Mouse (Mus musculus) heart, postnatal 10 days (tissue): ENCODE measurements at regions not wholly inside any gene's neighbourhood (a gene's known extent, or its start where the extent isn't known, plus 50 kb on each side); places are given as distances from the start of the nearest gene placed in this dataset.
A peak's percentile ranks its signal among the peaks of the same experiment; 100 is the strongest.

Experiments used
- DNase-seq, 2 experiments: peaks; one replicate each; pipeline ENCODE4 v3.0.0; 2021
- intact Hi-C: fragments of 180-260 bp; cut with DNase I; formaldehyde crosslinking; loops from one replicate; pipeline ENCODE4 v1.15.1; 2025

DNA sequence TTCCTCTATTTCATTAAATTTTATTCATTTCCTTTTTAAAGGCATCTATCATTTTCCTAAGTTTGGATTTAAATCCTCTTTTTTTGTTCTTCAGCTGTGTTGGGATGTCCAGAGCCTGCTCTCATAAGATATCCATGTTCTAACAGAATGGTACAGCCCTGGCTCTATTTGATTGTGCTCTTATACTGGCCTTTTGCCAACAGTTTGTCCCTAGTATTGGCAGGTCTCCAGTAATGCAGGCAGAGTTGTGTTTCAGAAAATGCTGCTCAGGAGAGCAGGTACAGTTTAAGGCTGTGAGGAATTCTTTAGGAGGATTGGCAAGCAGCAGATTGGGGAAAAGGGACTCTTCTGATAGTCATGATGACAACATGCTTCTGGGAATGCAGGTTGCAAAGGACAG is 797.1 kb upstream of the Slit2 start:
- intact Hi-C loops, result no loop called here
- DNase-seq, result peak in 1 of 2 experiments; percentile 2

GRCm38 (mm10) chr5:47202164-47202914 is 780.6 kb upstream of the Slit2 start:
- no peak for DNase-seq
- intact Hi-C loops, result no loop called here

- no peak for DNase-seq
- intact Hi-C loops, result no loop called here
Measured at GRCm38 (mm10) chr5:47202915-47203296, 780.0 kb upstream of the Slit2 start.

DNA sequence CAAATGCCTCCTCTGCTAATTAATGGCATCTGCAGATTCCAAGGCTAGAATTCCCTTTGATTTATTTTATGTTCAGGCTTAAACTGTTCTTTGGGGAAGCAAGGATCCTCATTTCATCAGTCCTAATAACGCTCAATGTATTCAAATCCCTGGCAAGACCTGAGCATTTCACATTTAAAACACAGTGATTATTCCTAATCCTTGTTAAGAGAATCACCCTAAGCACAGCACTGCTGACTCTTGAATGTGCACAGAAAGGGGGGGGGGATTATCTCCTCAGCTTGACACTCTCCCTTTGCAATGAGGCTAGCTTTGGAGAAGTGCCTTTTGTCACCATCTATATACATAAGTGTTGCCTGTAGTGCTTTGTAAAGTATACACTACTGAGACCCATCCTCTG is 772.4 kb upstream of the Slit2 start:
- DNase-seq, result no peak
- intact Hi-C loops, result no loop called here

DNA sequence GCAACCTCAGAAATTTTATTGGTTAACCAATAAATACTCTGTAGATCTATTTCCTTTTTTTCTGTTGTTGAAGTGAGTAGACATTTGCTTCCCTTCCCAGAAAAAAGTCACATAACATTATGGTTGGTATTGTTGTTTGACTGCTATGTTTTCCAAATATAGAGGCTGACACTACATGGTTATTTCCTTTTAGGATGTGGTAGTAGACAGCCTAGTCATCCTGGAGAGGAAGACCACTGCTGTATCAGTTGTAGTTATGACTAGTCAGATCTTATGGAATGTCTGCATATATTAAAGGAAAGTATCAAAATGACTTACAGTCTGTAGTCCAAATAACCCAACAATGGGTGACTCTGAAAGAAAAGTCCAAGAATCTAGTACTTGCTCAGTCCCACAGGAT is 767.5 kb upstream of the Slit2 start:
- intact Hi-C loops, result no loop called here
- DNase-seq, result no peak

DNA sequence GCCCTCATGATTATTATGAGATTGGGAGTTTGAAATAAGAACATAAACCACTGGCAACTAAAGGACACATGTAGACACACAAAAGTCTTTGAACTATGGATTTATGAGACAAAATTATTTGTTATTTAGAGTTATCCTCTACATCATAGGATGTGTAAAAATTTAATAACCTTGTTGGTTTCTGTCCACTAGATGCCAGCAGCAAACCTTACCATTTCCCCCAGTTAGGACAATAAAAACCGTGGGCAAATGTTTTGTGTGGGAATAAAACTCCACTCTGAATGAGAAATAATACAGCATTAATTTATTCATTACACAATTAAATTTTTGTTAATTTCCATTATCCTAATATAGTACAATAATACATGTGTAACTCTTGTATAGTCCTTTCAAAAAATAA is 757.7 kb upstream of the Slit2 start:
- intact Hi-C loops, result no loop called here
- no peak for DNase-seq

DNA sequence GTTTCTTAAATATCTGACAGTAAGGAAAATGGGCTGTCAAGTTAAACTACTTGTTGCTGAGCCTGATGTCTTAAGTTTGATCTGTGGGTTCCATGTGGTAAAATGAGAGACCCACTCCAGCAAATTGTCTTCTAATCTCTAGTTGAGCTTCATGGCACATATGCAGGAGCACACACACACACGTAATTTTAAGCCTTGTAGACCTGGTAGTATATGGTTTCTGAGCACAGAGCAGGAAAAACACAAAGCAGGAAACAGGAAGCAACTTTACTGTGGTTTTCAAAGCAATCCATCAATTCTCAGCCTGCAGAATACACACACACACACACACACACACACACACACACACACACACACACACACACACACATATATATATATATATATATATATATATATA is 746.8 kb upstream of the Slit2 start:
- DNase-seq, result no peak
- intact Hi-C loops, result no loop called here

DNA sequence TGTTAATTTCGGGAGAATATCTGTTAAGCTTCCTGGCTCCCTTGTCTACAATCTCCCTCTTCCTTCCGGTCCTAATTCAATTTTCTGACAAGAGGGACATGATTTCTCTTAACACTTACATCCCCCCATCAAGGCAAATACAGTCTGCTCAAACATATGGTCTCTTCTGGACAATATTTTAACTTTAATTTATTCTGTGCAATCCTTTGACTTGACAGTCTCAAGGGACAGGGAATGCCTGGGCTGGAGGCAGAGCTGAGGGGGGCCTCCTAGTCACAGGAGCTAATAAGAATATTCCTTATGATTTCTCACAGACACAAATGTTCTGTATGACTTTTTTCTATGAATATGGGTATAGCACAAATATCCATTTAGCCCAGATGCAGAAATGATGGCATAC is 742.9 kb upstream of the Slit2 start:
- intact Hi-C loops, result no loop called here

DNA sequence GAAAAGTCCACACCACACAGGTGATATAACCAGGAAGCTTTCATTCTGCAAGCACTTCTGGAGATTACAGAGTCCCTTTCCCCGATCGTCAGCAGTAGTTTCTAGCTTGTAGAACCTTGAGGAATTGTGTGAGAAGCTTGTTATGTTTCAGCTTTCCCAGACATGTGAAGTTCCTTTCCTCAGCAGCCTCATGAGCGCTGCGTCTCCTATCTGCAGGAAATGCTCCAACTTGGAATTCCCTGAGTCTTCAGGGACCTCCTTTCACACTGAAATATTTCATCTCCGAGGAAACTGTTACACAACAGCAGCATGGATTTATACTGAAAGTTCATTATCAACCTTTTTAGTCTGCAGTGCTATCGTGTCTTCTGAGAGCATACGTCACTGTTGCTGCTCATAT is 742.4 kb upstream of the Slit2 start:
- peak; percentile 51 to 72 for DNase-seq
- intact Hi-C loops, result no loop called here

More for the DNA sequence above, 742.9 kb upstream of the Slit2 start:
- no peak for DNase-seq

DNA sequence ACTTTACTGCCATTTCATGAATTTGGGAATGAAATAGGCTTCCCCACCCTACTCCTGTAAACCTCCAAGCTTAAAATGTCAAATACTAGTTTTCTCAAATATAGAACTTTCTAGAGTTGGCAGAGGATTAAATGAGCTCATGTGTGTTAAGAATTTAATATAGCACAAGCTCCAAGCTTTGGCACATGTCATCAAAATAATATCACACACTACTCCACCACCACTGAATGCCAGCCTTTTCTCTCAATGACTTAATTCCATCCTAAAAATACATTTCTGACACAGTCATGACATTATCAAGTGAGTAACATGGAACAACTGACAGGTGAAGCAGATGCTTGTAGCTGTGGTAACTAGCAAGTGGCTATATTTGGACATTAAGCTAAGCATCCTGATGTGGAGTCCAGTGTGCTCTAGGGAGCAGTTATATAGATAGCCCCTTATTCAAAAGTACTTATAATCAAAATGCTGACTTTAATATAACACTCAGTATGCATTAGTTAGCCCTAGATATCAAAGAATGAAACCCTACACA is 728.0 kb upstream of the Slit2 start:
- intact Hi-C loops, result no loop called here
- DNase-seq, result no peak

DNA sequence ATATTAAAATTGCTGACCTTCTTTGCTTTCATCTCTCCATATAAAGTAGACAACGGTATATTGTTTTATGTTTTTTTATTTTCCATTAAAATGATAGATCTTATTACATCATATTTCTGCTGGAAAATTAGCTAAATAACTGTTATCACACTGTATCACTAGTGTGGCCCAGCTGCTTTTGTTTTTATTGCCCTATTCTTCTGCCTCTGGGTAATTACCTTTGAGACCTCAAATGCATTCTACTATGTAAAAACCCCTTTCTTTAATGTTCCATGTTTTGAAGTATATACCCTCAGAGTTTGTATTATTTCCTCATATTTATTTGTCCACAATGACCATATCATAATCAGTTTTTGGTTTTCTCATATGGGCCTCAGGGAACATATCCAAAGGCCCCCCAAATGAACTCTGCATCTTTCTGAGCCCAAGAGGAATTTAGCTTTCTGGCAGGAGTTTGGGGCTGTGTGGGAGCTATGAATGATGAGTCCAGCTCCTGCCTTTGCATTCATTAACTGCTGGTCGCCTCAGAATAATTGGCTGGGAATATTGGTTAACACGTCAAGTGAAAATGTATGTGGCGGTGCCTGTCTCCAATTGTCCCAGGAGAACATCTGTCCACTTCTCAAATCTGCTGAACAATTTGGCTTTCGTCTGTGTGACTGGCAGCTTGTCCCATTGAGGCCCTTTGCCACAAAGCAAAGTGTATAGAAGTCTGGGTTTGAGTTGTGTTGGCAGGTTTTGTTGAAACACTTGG is 721.1 kb upstream of the Slit2 start:
- no peak for DNase-seq
- intact Hi-C loops, result no loop called here

GRCm38 (mm10) chr5:47272642-47273041 is 710.3 kb upstream of the Slit2 start:
- no peak for DNase-seq
- intact Hi-C loops, result no loop called here

DNA sequence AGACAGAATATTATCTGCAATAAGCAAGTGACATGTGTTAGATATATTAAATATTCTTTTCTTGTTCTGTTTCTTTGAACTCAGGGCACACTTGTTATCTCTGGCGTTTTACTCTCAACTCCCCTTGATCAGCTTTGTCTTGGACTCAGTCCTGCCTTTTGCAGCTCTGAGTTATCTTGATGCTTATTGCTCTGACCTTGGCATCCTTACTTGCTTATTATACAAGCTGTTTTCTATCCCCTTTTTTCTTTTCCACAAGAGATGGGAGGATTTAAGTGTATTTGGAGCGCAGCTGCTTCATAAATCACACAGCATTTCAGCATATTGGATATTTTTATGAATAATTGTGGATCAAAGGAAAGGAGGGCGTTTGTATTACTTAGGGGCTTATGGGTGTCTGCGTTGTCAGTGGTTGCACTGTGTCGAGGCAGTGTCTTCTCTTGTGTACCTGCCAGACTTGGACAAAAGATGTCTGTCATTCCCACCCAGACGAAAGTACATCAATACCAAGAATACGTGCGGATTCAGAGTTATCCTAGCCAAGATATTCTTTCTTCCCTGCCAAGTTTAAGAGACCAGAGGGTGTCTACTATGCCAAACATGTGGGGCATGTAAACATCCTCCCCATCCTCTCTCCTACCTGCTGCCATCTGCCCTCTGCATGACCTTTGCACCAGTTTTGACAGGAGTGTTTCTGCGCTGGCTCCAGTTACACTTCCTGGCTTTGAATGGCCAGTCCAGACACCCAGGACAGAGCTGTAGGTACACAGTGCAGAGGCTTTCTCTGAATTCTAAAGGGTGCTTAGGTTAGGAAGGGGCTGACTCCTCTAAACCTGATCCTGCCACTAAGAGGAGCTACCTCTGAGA is 709.3 kb upstream of the Slit2 start:
- intact Hi-C loops, result no loop called here

DNA sequence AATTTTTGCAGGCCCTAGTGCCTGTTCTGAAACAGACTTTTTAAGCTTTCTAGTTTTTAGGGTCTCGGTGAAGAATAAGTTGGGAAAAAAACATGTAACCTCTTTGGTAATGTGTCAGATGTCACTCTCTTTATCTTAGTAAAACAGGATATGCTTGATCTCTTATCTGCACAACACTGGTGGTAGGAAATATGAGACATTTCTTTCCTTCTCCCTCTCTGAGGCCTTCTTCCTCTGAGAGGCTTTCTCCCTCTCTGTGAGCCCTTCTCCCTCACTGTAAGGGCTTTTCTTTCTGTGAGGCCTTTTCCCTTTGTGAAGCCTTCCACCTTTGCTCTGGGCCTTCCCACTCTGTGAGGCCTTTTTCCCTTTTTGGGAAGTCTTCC is 708.7 kb upstream of the Slit2 start:
- DNase-seq, result peak in 1 of 2 experiments; percentile 7
- intact Hi-C loops, result no loop called here

More for the DNA sequence above, 709.3 kb upstream of the Slit2 start:
- DNase-seq, result peak; percentile 15 to 27

- no peak for DNase-seq
- intact Hi-C loops, result no loop called here
Measured at GRCm38 (mm10) chr5:47276231-47277195, 706.4 kb upstream of the Slit2 start.

DNA sequence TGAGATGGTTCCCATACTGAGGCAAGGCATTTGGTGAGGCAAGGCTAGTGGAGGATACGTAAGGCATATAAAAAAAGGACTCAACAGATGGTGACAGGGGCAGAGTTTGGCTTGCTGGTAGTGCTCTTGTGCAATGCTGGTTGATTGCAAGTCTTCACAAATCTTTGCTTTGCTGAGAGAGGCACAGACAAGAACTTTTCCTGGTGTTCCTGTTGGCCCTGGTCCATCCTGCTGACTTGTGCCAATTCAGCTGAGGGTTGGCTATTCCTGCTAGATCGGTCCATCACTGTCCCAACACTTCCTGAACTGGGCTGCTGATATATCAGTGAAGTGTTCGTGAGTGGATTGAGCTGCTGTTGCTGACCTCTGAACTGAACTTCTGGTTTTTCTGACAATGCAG is 703.3 kb upstream of the Slit2 start:
- peak; percentile 4 to 10 for DNase-seq

DNA sequence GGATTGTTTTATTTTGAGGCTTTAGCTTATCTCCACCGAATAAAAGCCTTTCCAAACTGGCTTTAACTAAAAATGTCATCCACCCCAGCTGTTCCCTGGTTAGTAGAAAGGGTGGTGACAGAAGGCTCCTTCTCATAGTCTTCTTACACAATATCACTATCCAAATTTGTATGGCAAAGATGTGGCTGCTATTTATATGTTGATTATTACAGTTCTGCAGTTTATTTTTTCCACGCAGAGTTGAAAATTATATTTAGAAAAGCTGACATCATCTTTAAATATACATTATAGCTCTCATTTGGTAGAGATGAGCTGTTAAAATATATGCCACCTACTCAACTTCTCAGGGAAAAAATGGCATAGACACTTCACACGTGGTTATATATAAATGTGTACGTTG is 683.3 kb upstream of the Slit2 start:
- peak in 1 of 2 experiments; percentile 17 for DNase-seq
- intact Hi-C loops, result loop anchor here (10.0 kb wide), 1 partner anchor 135 kb away; no protein-coding TSS in a partner anchor

More for the DNA sequence above, 703.3 kb upstream of the Slit2 start:
- intact Hi-C loops, result no loop called here

- no peak for DNase-seq
- intact Hi-C loops, result no loop called here
Measured at GRCm38 (mm10) chr5:47317506-47317905, 665.4 kb upstream of the Slit2 start.

DNA sequence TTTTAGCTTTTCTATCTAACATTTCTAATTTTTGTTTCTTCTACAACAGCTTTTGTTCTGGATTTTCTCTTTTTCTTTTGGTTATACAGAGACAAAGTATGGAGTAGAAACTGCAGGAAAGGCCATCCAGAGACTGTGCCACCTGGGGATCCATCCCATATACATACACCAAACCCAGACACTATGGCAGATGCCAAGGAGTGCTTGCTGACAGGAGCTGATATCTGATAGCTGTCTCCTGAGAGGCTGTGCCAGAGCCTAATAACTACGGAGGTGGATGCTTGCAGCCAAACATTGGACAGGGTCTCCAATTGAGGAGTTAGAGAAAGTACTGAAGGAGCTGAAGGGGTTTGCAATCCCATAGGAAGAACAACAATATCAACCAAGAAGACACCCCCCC is 664.8 kb upstream of the Slit2 start:
- DNase-seq, result no peak
- intact Hi-C loops, result no loop called here
